Mouse (Mus musculus) brown adipose tissue, adult 24 weeks (tissue): ENCODE data around the gene Tuba8. TPM values are rescaled to one million over a fixed set of nuclear protein-coding genes. Genes with fewer than 3 reads are reported as not detected.

ENCODE experiments used
- H3K27ac ChIP-seq: fragments of 200-500 bp; replicated peaks from 2 replicates; pipeline ENCODE4 v1.5.1; 2012; ENCODE audit warnings: low read depth, mild to moderate bottlenecking, low read length
- H3K4me1 ChIP-seq: fragments of 200-500 bp; 2 replicates; pipeline ENCODE4 v1.6.1; 2012; ENCODE audit warnings: low read length, mixed read lengths; ENCODE audit not compliant: control insufficient read depth, insufficient read depth, insufficient read length
- H3K4me3 ChIP-seq: fragments of 200-500 bp; 2 replicates; pipeline ENCODE4 v1.5.1; 2012; ENCODE audit warnings: low read depth, mild to moderate bottlenecking, low read length, moderate library complexity; ENCODE audit not compliant: insufficient read depth
- polyA plus RNA-seq: library from polyadenylated mRNA; stranded (reverse); fragments of >200 nt; gene quantifications from 2 replicates; pipeline ENCODE4 v1.2.4, GENCODE M21; 2012; ENCODE audit not compliant: missing spikeins, insufficient read depth, insufficient read length

Gene Tuba8
- polyA plus RNA-seq, result 38.7 and 83.7 TPM in 2 replicates

- peak within 1 kb of the TSS; percentile 80 for H3K27ac ChIP-seq
- 0 out of 2 replicates have a peak, but pooled peaks cover 2% of the 10 kb centered on the region for H3K4me1 ChIP-seq
- peak within 1 kb of the TSS; percentile 59 for H3K4me3 ChIP-seq
These were observed at the start of gene Tuba8 for GRCm38 (mm10) chr6:121210149-121210925. Gene Tuba8 (plus strand): TSS chr6:121210696.

- Histone ChIP-seq H3K4me1 (no peaks in the 10 kb centered on the region), H3K4me3 (no peak overlapping the region), H3K27ac (no peak overlapping the region)
These were observed 47.9 kb upstream of the Tuba8 start for GRCm38 (mm10) chr6:121162616-121163015.

- Histone ChIP-seq H3K4me1 (0 out of 2 replicates have a peak, but pooled peaks cover 3% of the 10 kb centered on the region), H3K27ac (no peak overlapping the region), H3K4me3 (no peak overlapping the region)
These were observed 44.4 kb upstream of the Tuba8 start for GRCm38 (mm10) chr6:121166098-121166552.

GRCm38 (mm10) chr6:121167381-121167975 is 43.0 kb upstream of the Tuba8 start:
- 0 out of 2 replicates have a peak, but pooled peaks cover 3% of the 10 kb centered on the region for H3K4me1 ChIP-seq
- H3K4me3 ChIP-seq, result no peak overlapping the region
- no peak overlapping the region for H3K27ac ChIP-seq

GRCm38 (mm10) chr6:121171102-121171501 is 39.4 kb upstream of the Tuba8 start:
- Histone ChIP-seq H3K4me3 (no peak overlapping the region), H3K4me1 (0 out of 2 replicates have a peak, but pooled peaks cover 3% of the 10 kb centered on the region), H3K27ac (no peak overlapping the region)

- no peak overlapping the region for H3K27ac ChIP-seq
- no peak overlapping the region for H3K4me3 ChIP-seq
- H3K4me1 ChIP-seq, result 0 out of 2 replicates have a peak, but pooled peaks cover 3% of the 10 kb centered on the region
These were observed 37.0 kb upstream of the Tuba8 start for GRCm38 (mm10) chr6:121173471-121173870.

GRCm38 (mm10) chr6:121174761-121175160 is 35.7 kb upstream of the Tuba8 start:
- H3K27ac ChIP-seq, result no peak overlapping the region
- 0 out of 2 replicates have a peak, but pooled peaks cover 3% of the 10 kb centered on the region for H3K4me1 ChIP-seq
- H3K4me3 ChIP-seq, result no peak overlapping the region

- no peaks in the 10 kb centered on the region for H3K4me1 ChIP-seq
- H3K27ac ChIP-seq, result no peak overlapping the region
- no peak overlapping the region for H3K4me3 ChIP-seq
These were observed 34.3 kb upstream of the Tuba8 start for GRCm38 (mm10) chr6:121176011-121176730.

GRCm38 (mm10) chr6:121176731-121177098 is 33.8 kb upstream of the Tuba8 start:
- Histone ChIP-seq H3K4me1 (no peaks in the 10 kb centered on the region), H3K27ac (no peak overlapping the region), H3K4me3 (no peak overlapping the region)

- H3K27ac ChIP-seq, result no peak overlapping the region
- H3K4me3 ChIP-seq, result no peak overlapping the region
- no peaks in the 10 kb centered on the region for H3K4me1 ChIP-seq
These were observed 33.3 kb upstream of the Tuba8 start for GRCm38 (mm10) chr6:121177118-121177708.

- Histone ChIP-seq H3K4me3 (no peak overlapping the region), H3K27ac (no peak overlapping the region), H3K4me1 (no peaks in the 10 kb centered on the region)
These were observed 31.7 kb upstream of the Tuba8 start for GRCm38 (mm10) chr6:121178700-121179358.

- no peak overlapping the region for H3K4me3 ChIP-seq
- H3K27ac ChIP-seq, result no peak overlapping the region
- no peaks in the 10 kb centered on the region for H3K4me1 ChIP-seq
These were observed 30.6 kb upstream of the Tuba8 start for GRCm38 (mm10) chr6:121179846-121180245.

- peak within 1 kb of the TSS; percentile 74 for H3K27ac ChIP-seq
These were observed 26.9 kb upstream of the Tuba8 start, which contains the start of gene Pex26 for GRCm38 (mm10) chr6:121183414-121184173. Gene Pex26 (plus strand): TSS chr6:121183667.

More at GRCm38 (mm10) chr6:121183414-121184173, 26.9 kb upstream of the Tuba8 start, which contains the start of gene Pex26:
- Histone ChIP-seq H3K4me3 (peak within 1 kb of the TSS; percentile 82), H3K4me1 (no peaks in the 10 kb centered on the region; the same call in 1 of the 2 replicates)
